ENCODE assay signal across 8 mouse cellular contexts in genomic region chr17:17827658-17828190, GRCm38 (mm10). TPM values are rescaled to one million over a fixed set of nuclear protein-coding genes. Genes with fewer than 3 reads are reported as not detected.
DNase-seq lines count a peak whose midpoint lies in the region; ATAC-seq lines count a peak whose summit lies in the region.

No protein-coding gene starts in this region.

- peak; percentile 66 for ATAC-seq in liver, embryonic 13.5 days (ENCODE audit: low read depth)
- peak; percentile 42 for ATAC-seq in neural tube, embryonic 12.5 days (ENCODE audit: low FRiP score, low read depth)
- ATAC-seq in erythroid progenitor cell, adult 5-6 weeks (replicated peaks; ENCODE audit: low FRiP score, poor library complexity, severe bottlenecking), result no peak; the same call in 1 of the 2 replicates

- peak overlapping the region; percentile 50; the same call in 1 of the 2 replicates for H3K9ac ChIP-seq in liver, embryonic 13.5 days
- peak overlapping the region; percentile 94 for H3K9ac ChIP-seq in neural tube, embryonic 12.5 days

- peak overlapping the region; percentile 68 for H3K27ac ChIP-seq in liver, embryonic 13.5 days
- H3K27ac ChIP-seq in neural tube, embryonic 12.5 days, result peak overlapping the region; percentile 98

- peak overlapping the region; percentile 61 for H3K4me3 ChIP-seq in liver, embryonic 13.5 days (replicated peaks)
- peak overlapping the region; percentile 82 for H3K4me3 ChIP-seq in neural tube, embryonic 12.5 days

- peak; percentile 41 to 60 for DNase-seq in lung, adult 18-20 months
- no peak for DNase-seq in lung, postnatal 25 days (ENCODE audit: low spot score)
- DNase-seq in embryo, embryonic 9.5 days (ENCODE audit: extremely low spot score), result peak; percentile 97
- peak; percentile 44 to 55 for DNase-seq in heart, adult 9 months (ENCODE audit: low spot score in 2 of 2)
- peak; percentile 61 for DNase-seq in kidney, adult 9 months
- DNase-seq in liver, embryonic 13.5 days, result no peak

- H3K9me3 ChIP-seq in liver, embryonic 13.5 days (replicated peaks), result no peaks in the 10 kb centered on the region
- H3K9me3 ChIP-seq in neural tube, embryonic 12.5 days, result no peaks in the 10 kb centered on the region

- under 1% methylated on average over 13 of the region's 13 CpGs for WGBS in liver, embryonic 13.5 days (ENCODE audit: insufficient replicate concordance)
- WGBS in neural tube, embryonic 12.5 days, result 0% methylated on average over 12 of the region's 13 CpGs

- H3K36me3 ChIP-seq in liver, embryonic 13.5 days, result no peaks in the 10 kb centered on the region
- H3K36me3 ChIP-seq in neural tube, embryonic 12.5 days, result peaks cover 20% of the 10 kb centered on the region

- H3K4me2 ChIP-seq in liver, embryonic 13.5 days, result peak overlapping the region; percentile 62
- peak overlapping the region; percentile 93 for H3K4me2 ChIP-seq in neural tube, embryonic 12.5 days (replicated peaks)

- peaks cover 37% of the 10 kb centered on the region for H3K27me3 ChIP-seq in liver, embryonic 13.5 days
- no peaks in the 10 kb centered on the region for H3K27me3 ChIP-seq in neural tube, embryonic 12.5 days (replicated peaks)

- peaks cover 5% of the 10 kb centered on the region; the same call in 1 of the 2 replicates for H3K4me1 ChIP-seq in liver, embryonic 13.5 days (replicated peaks)
- peaks cover 35% of the 10 kb centered on the region for H3K4me1 ChIP-seq in neural tube, embryonic 12.5 days

RNA-seq across cellular contexts. Expression of gene Spaca6, which starts 0.8 kb away (rescaled TPM):
- polyA plus RNA-seq in liver, embryonic 13.5 days (2015; fragmentation: Nextera tagmentation; extraction: Ambion mirVana), result 3.1 and 3.4 TPM in 2 replicates
- polyA plus RNA-seq in neural tube, embryonic 12.5 days (2016; fragmentation: Nextera tagmentation; extraction: Ambion mirVana), result 48.1 and 54.2 TPM in 2 replicates
- not detected in 2 replicates for total RNA-seq in erythroid progenitor cell, adult 5-6 weeks (2015; ENCODE audit: low replicate concordance)
- not detected in 2 replicates for total RNA-seq in erythroid progenitor cell, adult 5-6 weeks (2017; ENCODE audit: low replicate concordance)

RNA-seq across cellular contexts. Expression of gene Has1, which starts 27.3 kb away (rescaled TPM):
- 0.05 TPM in 2 replicates for polyA plus RNA-seq in liver, embryonic 13.5 days (2015; fragmentation: Nextera tagmentation; extraction: Ambion mirVana)
- 1.1 and 1.3 TPM in 2 replicates for polyA plus RNA-seq in neural tube, embryonic 12.5 days (2016; fragmentation: Nextera tagmentation; extraction: Ambion mirVana)
- total RNA-seq in erythroid progenitor cell, adult 5-6 weeks (2015; ENCODE audit: low replicate concordance), result not detected in 2 replicates
- total RNA-seq in erythroid progenitor cell, adult 5-6 weeks (2017; ENCODE audit: low replicate concordance), result not detected in 2 replicates

RNA-seq across cellular contexts. Expression of gene Fpr1, which starts 56.0 kb away (rescaled TPM):
- 1.9 and 2.3 TPM in 2 replicates for polyA plus RNA-seq in liver, embryonic 13.5 days (2015; fragmentation: Nextera tagmentation; extraction: Ambion mirVana)
- 0.34 TPM in 1 of 2 replicates, not detected in the other for polyA plus RNA-seq in neural tube, embryonic 12.5 days (2016; fragmentation: Nextera tagmentation; extraction: Ambion mirVana)
- 5.0 and 13.4 TPM in 2 replicates for total RNA-seq in erythroid progenitor cell, adult 5-6 weeks (2015; ENCODE audit: low replicate concordance)
- 4.5 and 9.2 TPM in 2 replicates for total RNA-seq in erythroid progenitor cell, adult 5-6 weeks (2017; ENCODE audit: low replicate concordance)

RNA-seq across cellular contexts. Expression of gene Fpr2, which starts 59.9 kb away (rescaled TPM):
- 0.36 and 0.95 TPM in 2 replicates for polyA plus RNA-seq in liver, embryonic 13.5 days (2015; fragmentation: Nextera tagmentation; extraction: Ambion mirVana)
- polyA plus RNA-seq in neural tube, embryonic 12.5 days (2016; fragmentation: Nextera tagmentation; extraction: Ambion mirVana), result not detected in 2 replicates
- total RNA-seq in erythroid progenitor cell, adult 5-6 weeks (2015; ENCODE audit: low replicate concordance), result 63.3 and 73.2 TPM in 2 replicates
- 4.9 and 13.5 TPM in 2 replicates for total RNA-seq in erythroid progenitor cell, adult 5-6 weeks (2017; ENCODE audit: low replicate concordance)

RNA-seq across cellular contexts. Expression of gene Fpr3, which starts 59.9 kb away (rescaled TPM):
- polyA plus RNA-seq in liver, embryonic 13.5 days (2015; fragmentation: Nextera tagmentation; extraction: Ambion mirVana), result not detected in 2 replicates
- not detected in 2 replicates for polyA plus RNA-seq in neural tube, embryonic 12.5 days (2016; fragmentation: Nextera tagmentation; extraction: Ambion mirVana)
- total RNA-seq in erythroid progenitor cell, adult 5-6 weeks (2015; ENCODE audit: low replicate concordance), result not detected in 2 replicates
- not detected in 2 replicates for total RNA-seq in erythroid progenitor cell, adult 5-6 weeks (2017; ENCODE audit: low replicate concordance)

Comparison
In these comparisons a context has a peak if more than half of its experiments do, and no peak if none do; other contexts are left out.
1. DNase-seq: peak in lung, adult 18-20 months (2 of 2), embryo, embryonic 9.5 days (single experiment), heart, adult 9 months (2 of 2) and kidney, adult 9 months (single experiment); none in lung, postnatal 25 days (single experiment) and liver, embryonic 13.5 days (single experiment).
2. RNA of gene Spaca6, which starts 0.8 kb away (polyA plus RNA-seq): 48.1 to 54.2 TPM in neural tube, embryonic 12.5 days; 3.1 to 3.4 TPM in liver, embryonic 13.5 days; every median in the first group is over 10 times any median in the second.